Mouse (Mus musculus): ENCODE measurements at regions not wholly inside any gene's neighbourhood (a gene's known extent, or its start where the extent isn't known, plus 50 kb on each side); places are given as distances from the start of the nearest gene placed in this dataset.

GRCm38 (mm10) chr7:124455659-124456058 is 473.0 kb downstream of the Hs3st4 start:
- DNase-seq = no peak

GRCm38 (mm10) chr7:124487326-124487725 is 504.7 kb downstream of the Hs3st4 start:
- DNase-seq = no peak

GRCm38 (mm10) chr7:124491109-124491793 is 508.6 kb downstream of the Hs3st4 start:
- no peak for DNase-seq

- DNase-seq = no peak
Measured at GRCm38 (mm10) chr7:124491851-124492390, 509.3 kb downstream of the Hs3st4 start.

- DNase-seq = no peak
Measured at GRCm38 (mm10) chr7:124500636-124501035, 518.0 kb downstream of the Hs3st4 start.

GRCm38 (mm10) chr7:124502760-124503159 is 520.1 kb downstream of the Hs3st4 start:
- no peak for DNase-seq

GRCm38 (mm10) chr7:124549038-124549437 is 566.4 kb downstream of the Hs3st4 start:
- no peak for DNase-seq

- no peak for DNase-seq
Measured at GRCm38 (mm10) chr7:124557213-124557612, 574.5 kb downstream of the Hs3st4 start.

- DNase-seq = no peak
Measured at GRCm38 (mm10) chr7:124570804-124571203, 588.1 kb downstream of the Hs3st4 start.

GRCm38 (mm10) chr7:124573666-124574065 is 591.0 kb downstream of the Hs3st4 start:
- no peak for DNase-seq

- DNase-seq = no peak
Measured at GRCm38 (mm10) chr7:124581342-124581741, 598.7 kb downstream of the Hs3st4 start.

GRCm38 (mm10) chr7:124585296-124585695 is 602.6 kb downstream of the Hs3st4 start:
- DNase-seq = no peak

GRCm38 (mm10) chr7:124591369-124591768 is 608.7 kb downstream of the Hs3st4 start:
- no peak for DNase-seq

- no peak for DNase-seq
Measured at GRCm38 (mm10) chr7:124593462-124593861, 610.8 kb downstream of the Hs3st4 start.

GRCm38 (mm10) chr7:124600767-124601166 is 618.1 kb downstream of the Hs3st4 start:
- DNase-seq = no peak

- DNase-seq = no peak
Measured at GRCm38 (mm10) chr7:124604581-124604980, 621.9 kb downstream of the Hs3st4 start.

GRCm38 (mm10) chr7:124605978-124606377 is 623.3 kb downstream of the Hs3st4 start:
- no peak for DNase-seq

GRCm38 (mm10) chr7:124607061-124607460 is 624.4 kb downstream of the Hs3st4 start:
- no peak for DNase-seq

GRCm38 (mm10) chr7:124610437-124610836 is 627.8 kb downstream of the Hs3st4 start:
- DNase-seq = no peak

GRCm38 (mm10) chr7:124647131-124647530 is 664.5 kb downstream of the Hs3st4 start:
- DNase-seq = no peak

- DNase-seq = no peak
Measured at GRCm38 (mm10) chr7:124667180-124667968, 684.7 kb downstream of the Hs3st4 start.

- DNase-seq = no peak
Measured at GRCm38 (mm10) chr7:124668058-124668457, 685.4 kb downstream of the Hs3st4 start.

GRCm38 (mm10) chr7:124670477-124670876 is 687.8 kb downstream of the Hs3st4 start:
- DNase-seq = no peak

- DNase-seq = no peak
Measured at GRCm38 (mm10) chr7:124671117-124671516, 688.4 kb downstream of the Hs3st4 start.
